Mouse (Mus musculus) embryonic facial prominence, embryonic 14.5 days (tissue): Measurements from ENCODE around the gene Dnajc2. TPM values are rescaled to one million over a fixed set of nuclear protein-coding genes. Genes with fewer than 3 reads are reported as not detected.

Experiments used
- ATAC-seq: fragments of 200-750 bp; cut with Nextera tagmentation; 2 replicates; pipeline ENCODE4 v1.8.0; 2017; ENCODE audit warnings: low read depth, moderate number of reproducible peaks, moderate TSS enrichment
- DNase-seq: peaks from one replicate; pipeline ENCODE4 v3.0.0-alpha.2; 2015; ENCODE audit warnings: low spot score
- H3K27ac ChIP-seq: fragments of 300-500 bp; sonication (generic); replicated peaks from 2 replicates; pipeline ENCODE4 v1.5.1; 2014; ENCODE audit warnings: low read depth, mild to moderate bottlenecking, low read length, moderate library complexity
- H3K27me3 ChIP-seq: fragments of 300-500 bp; sonication (generic); replicated peaks from 2 replicates; pipeline ENCODE4 v1.6.1; 2014; ENCODE audit warnings: low read length; ENCODE audit not compliant: control insufficient read depth, insufficient read depth
- H3K36me3 ChIP-seq: fragments of 300-500 bp; sonication (generic); 2 replicates; pipeline ENCODE4 v1.6.1; 2014; ENCODE audit warnings: low read length, mixed read lengths; ENCODE audit not compliant: control insufficient read depth, insufficient read depth
- H3K4me1 ChIP-seq: fragments of 300-500 bp; sonication (generic); 2 replicates; pipeline ENCODE4 v1.6.1; 2014; ENCODE audit warnings: antibody characterized with exemption, low read length; ENCODE audit not compliant: control insufficient read depth, insufficient read depth
- H3K4me2 ChIP-seq: fragments of 300-500 bp; sonication (generic); 2 replicates; pipeline ENCODE4 v1.6.1; 2014; ENCODE audit warnings: low read depth, mild to moderate bottlenecking, low read length, moderate library complexity, mixed read lengths
- H3K4me3 ChIP-seq: fragments of 300-500 bp; sonication (generic); 2 replicates; pipeline ENCODE4 v1.5.1; 2014; ENCODE audit warnings: low read depth, mild to moderate bottlenecking, low read length
- H3K9ac ChIP-seq: fragments of 300-500 bp; sonication (generic); 2 replicates; pipeline ENCODE4 v1.6.1; 2014; ENCODE audit warnings: low read depth, mild to moderate bottlenecking, low read length, moderate library complexity, mixed read lengths
- H3K9me3 ChIP-seq: fragments of 300-500 bp; sonication (generic); 2 replicates; pipeline ENCODE4 v1.6.1; 2016; ENCODE audit warnings: low read length; ENCODE audit not compliant: control insufficient read depth
- WGBS: fragments of 180-500 bp; shearing (Covaris S2); extraction: QIAGEN DNeasy Blood & Tissue Kit; methylation state at CpG from one replicate; pipeline ENCODE4 v1.1.7; 2014; 5-methylcytosine and 5-hydroxymethylcytosine counted together
- polyA plus RNA-seq: library from polyadenylated mRNA; unstranded; fragments of >200 nt; fragmentation: Nextera tagmentation; extraction: Ambion mirVana; gene quantifications from 2 replicates; pipeline ENCODE4 v1.2.1, GENCODE M21; 2014

Gene Dnajc2
- 56.4 and 59.2 TPM in 2 replicates for polyA plus RNA-seq

- under 1% methylated on average over 21 of the region's 37 CpGs for WGBS
Observed at GRCm38 (mm10) chr5:21785053-21785452, at the start of gene Dnajc2, which contains the start of gene Psmc2. Gene Dnajc2 (minus strand): TSS chr5:21785251. Gene Psmc2 (plus strand): TSS chr5:21785283.

GRCm38 (mm10) chr5:21831761-21832160, 46.7 kb upstream of the Dnajc2 start:
- no peak overlapping the region for H3K4me2 ChIP-seq
- no peak overlapping the region for H3K27ac ChIP-seq
- H3K27me3 ChIP-seq, result no peaks in the 10 kb centered on the region
- DNase-seq (no peak), ATAC-seq (no peak)
- no peaks in the 10 kb centered on the region for H3K9me3 ChIP-seq
- WGBS, result 66% methylated on average over 3 of the region's 3 CpGs
- no peak overlapping the region for H3K4me3 ChIP-seq
- no peaks in the 10 kb centered on the region for H3K4me1 ChIP-seq
- no peaks in the 10 kb centered on the region for H3K36me3 ChIP-seq
- H3K9ac ChIP-seq, result no peak overlapping the region

More at GRCm38 (mm10) chr5:21785053-21785452, at the start of gene Dnajc2, which contains the start of gene Psmc2:
- H3K4me3 ChIP-seq, result peak within 1 kb of the TSS; percentile 91
- peak within 1 kb of the TSS; percentile 85 for H3K9ac ChIP-seq
- H3K9me3 ChIP-seq, result no peaks in the 10 kb centered on the region
- DNase-seq (peak; percentile 95), ATAC-seq (peak; percentile 95)
- peak within 1 kb of the TSS; percentile 84 for H3K4me2 ChIP-seq
- peak within 1 kb of the TSS; percentile 85 for H3K27ac ChIP-seq
- H3K4me1 ChIP-seq, result peaks cover 13% of the 10 kb centered on the region
- H3K27me3 ChIP-seq, result no peaks in the 10 kb centered on the region
- H3K36me3 ChIP-seq, result peaks cover 30% of the 10 kb centered on the region

GRCm38 (mm10) chr5:21828855-21829254, 43.8 kb upstream of the Dnajc2 start:
- no peaks in the 10 kb centered on the region for H3K27me3 ChIP-seq
- no peak overlapping the region for H3K4me3 ChIP-seq
- H3K4me2 ChIP-seq, result no peak overlapping the region
- 66% methylated on average over 4 of the region's 4 CpGs for WGBS
- no peak overlapping the region for H3K27ac ChIP-seq
- DNase-seq, result no peak
- H3K9ac ChIP-seq, result no peak overlapping the region
- no peak for ATAC-seq
- no peaks in the 10 kb centered on the region for H3K4me1 ChIP-seq
- no peaks in the 10 kb centered on the region for H3K36me3 ChIP-seq
- no peaks in the 10 kb centered on the region for H3K9me3 ChIP-seq

- H3K4me3 ChIP-seq, result no peak overlapping the region
- DNase-seq (peak; percentile 13), ATAC-seq (peak; percentile 50; the same call in 1 of the 2 replicates)
- no peak overlapping the region for H3K27ac ChIP-seq
- no peaks in the 10 kb centered on the region for H3K9me3 ChIP-seq
- H3K36me3 ChIP-seq, result no peaks in the 10 kb centered on the region
- H3K9ac ChIP-seq, result no peak overlapping the region
- H3K27me3 ChIP-seq, result no peaks in the 10 kb centered on the region
- H3K4me1 ChIP-seq, result no peaks in the 10 kb centered on the region
- WGBS, result 13% methylated on average over 6 of the region's 6 CpGs
- H3K4me2 ChIP-seq, result no peak overlapping the region
Observed at GRCm38 (mm10) chr5:21827643-21828042, 42.6 kb upstream of the Dnajc2 start.

GRCm38 (mm10) chr5:21826370-21826769, 41.3 kb upstream of the Dnajc2 start:
- no peaks in the 10 kb centered on the region for H3K27me3 ChIP-seq
- ATAC-seq (no peak), DNase-seq (no peak)
- H3K27ac ChIP-seq, result no peak overlapping the region
- H3K9ac ChIP-seq, result no peak overlapping the region
- no peaks in the 10 kb centered on the region for H3K36me3 ChIP-seq
- no peaks in the 10 kb centered on the region for H3K4me1 ChIP-seq
- no peak overlapping the region for H3K4me3 ChIP-seq
- H3K4me2 ChIP-seq, result no peak overlapping the region
- 36% methylated on average over 7 of the region's 7 CpGs for WGBS
- no peaks in the 10 kb centered on the region for H3K9me3 ChIP-seq

GRCm38 (mm10) chr5:21813994-21814393, 28.9 kb upstream of the Dnajc2 start:
- no peaks in the 10 kb centered on the region for H3K4me1 ChIP-seq
- H3K9me3 ChIP-seq, result no peaks in the 10 kb centered on the region
- H3K27me3 ChIP-seq, result no peaks in the 10 kb centered on the region
- no peaks in the 10 kb centered on the region for H3K36me3 ChIP-seq
- H3K4me2 ChIP-seq, result no peak overlapping the region
- H3K4me3 ChIP-seq, result no peak overlapping the region
- DNase-seq, result no peak
- H3K27ac ChIP-seq, result no peak overlapping the region
- no peak for ATAC-seq
- WGBS, result 41% methylated on average over 1 of the region's 1 CpGs
- H3K9ac ChIP-seq, result no peak overlapping the region

GRCm38 (mm10) chr5:21810924-21811323, 25.9 kb upstream of the Dnajc2 start:
- H3K9me3 ChIP-seq, result no peaks in the 10 kb centered on the region
- H3K4me3 ChIP-seq, result no peak overlapping the region
- DNase-seq, result no peak
- no peaks in the 10 kb centered on the region for H3K27me3 ChIP-seq
- no peak overlapping the region for H3K4me2 ChIP-seq
- H3K36me3 ChIP-seq, result no peaks in the 10 kb centered on the region
- no peaks in the 10 kb centered on the region for H3K4me1 ChIP-seq
- H3K9ac ChIP-seq, result no peak overlapping the region
- H3K27ac ChIP-seq, result no peak overlapping the region
- WGBS, result 66% methylated on average over 10 of the region's 10 CpGs
- no peak for ATAC-seq

GRCm38 (mm10) chr5:21804837-21805236, 19.8 kb upstream of the Dnajc2 start:
- DNase-seq, result no peak
- WGBS, result 90% methylated on average over 4 of the region's 4 CpGs
- no peak overlapping the region for H3K4me3 ChIP-seq

GRCm38 (mm10) chr5:21803691-21804188, 18.7 kb upstream of the Dnajc2 start:
- Histone ChIP-seq H3K27ac (no peak overlapping the region), H3K4me3 (no peak overlapping the region), H3K36me3 (peaks cover 50% of the 10 kb centered on the region), H3K27me3 (no peaks in the 10 kb centered on the region), H3K4me2 (no peak overlapping the region), H3K9me3 (no peaks in the 10 kb centered on the region), H3K4me1 (no peaks in the 10 kb centered on the region), H3K9ac (no peak overlapping the region)
- ATAC-seq (no peak), DNase-seq (no peak)
- WGBS, result 95% methylated on average over 12 of the region's 12 CpGs

More at GRCm38 (mm10) chr5:21804837-21805236, 19.8 kb upstream of the Dnajc2 start:
- Histone ChIP-seq H3K27me3 (no peaks in the 10 kb centered on the region), H3K9ac (no peak overlapping the region), H3K4me2 (no peak overlapping the region), H3K9me3 (no peaks in the 10 kb centered on the region), H3K4me1 (no peaks in the 10 kb centered on the region), H3K27ac (no peak overlapping the region), H3K36me3 (peaks cover 40% of the 10 kb centered on the region)
- no peak for ATAC-seq
